Mouse (Mus musculus) hindlimb bud, embryonic 11.5 days (tissue): ENCODE results near the gene Slc4a8.
"Not testable (repeated sequence)": the region's sequence is repeated elsewhere in the genome, so short reads cannot be mapped to it uniquely, and the experiment has no call there.

Experiments used
- DNase-seq: peaks from one replicate; pipeline ENCODE4 v3.0.0-alpha.2; 2012; ENCODE audit warnings: low read depth, low spot score; ENCODE audit errors: extremely low spot score

The Slc4a8 gene

GRCm38 (mm10) chr15:100739442-100739841 lies 22.1 kb upstream of the Slc4a8 start:
- no peak for DNase-seq

- DNase-seq = no peak
Observed at GRCm38 (mm10) chr15:100743238-100743637, 18.3 kb upstream of the Slc4a8 start.

DNA sequence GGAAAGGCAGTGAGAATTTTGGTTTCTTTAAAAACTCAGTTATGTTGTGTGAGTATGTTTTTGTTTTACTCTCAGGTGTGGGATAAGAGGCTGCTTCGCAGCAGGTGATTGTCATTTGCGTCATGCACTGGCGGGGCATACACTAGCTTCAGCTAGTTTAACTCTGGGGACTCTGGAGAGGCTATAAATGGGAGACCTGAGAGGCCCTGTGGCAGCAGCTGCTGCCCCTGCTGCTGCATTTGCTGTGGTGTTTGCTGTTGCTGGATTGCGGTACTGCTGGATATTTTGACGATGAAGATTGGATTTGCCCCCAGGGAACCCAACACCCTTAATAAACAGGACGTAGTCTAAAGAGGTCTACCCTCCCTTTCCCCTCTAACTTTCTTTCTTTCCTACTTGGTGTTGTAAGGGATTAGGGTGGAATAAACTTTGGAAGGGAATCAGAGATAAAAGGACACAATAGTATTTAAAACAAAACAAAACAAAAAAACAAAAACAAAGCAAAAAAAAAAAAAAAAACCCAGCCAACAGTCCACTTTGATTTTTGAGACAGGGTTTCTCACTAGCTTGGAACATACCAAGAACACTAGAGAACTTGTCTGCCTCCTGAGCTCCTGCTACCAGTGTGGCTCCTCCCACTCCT lies 14.9 kb upstream of the Slc4a8 start:
- DNase-seq = no peak

DNA sequence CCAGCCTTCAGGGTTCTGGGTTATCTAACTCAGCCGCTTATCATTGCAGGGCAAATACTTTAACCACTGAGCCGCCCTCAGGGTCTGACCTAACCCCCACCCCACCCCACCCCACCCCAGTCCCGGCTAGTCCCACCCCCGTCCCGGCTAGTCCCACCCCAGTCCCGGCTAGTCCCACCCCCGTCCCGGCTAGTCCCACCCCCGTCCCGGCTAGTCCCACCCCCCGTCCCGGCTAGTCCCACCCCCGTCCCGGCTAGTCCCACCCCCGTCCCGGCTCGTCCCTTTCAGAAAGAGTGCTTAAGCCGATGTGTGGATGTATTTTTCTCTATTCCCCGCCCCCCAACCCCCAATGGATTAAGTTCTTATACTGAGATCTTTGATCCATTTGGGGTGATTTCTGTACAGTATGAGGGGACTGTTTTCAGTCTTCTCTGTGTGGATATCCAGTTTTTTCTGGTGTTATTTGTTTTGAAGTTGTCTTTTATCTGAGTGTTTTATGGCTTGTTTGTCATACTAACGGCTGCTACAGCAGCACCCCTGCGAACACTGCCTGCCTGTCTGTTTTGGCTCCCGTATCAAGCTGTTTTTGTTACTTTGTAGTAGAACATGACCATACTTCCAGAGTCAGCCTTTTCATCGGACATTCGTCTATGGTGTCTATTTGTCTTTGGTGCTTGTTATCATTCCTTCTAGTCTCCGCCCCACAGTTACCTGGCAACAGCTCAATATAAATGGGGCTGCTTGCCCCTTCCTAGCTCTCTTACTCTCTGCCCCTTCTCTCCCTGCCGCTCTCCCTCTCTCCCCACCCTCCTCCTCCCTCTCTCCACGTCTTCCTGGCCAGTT lies 14.2 kb upstream of the Slc4a8 start:
- no peak for DNase-seq

DNA sequence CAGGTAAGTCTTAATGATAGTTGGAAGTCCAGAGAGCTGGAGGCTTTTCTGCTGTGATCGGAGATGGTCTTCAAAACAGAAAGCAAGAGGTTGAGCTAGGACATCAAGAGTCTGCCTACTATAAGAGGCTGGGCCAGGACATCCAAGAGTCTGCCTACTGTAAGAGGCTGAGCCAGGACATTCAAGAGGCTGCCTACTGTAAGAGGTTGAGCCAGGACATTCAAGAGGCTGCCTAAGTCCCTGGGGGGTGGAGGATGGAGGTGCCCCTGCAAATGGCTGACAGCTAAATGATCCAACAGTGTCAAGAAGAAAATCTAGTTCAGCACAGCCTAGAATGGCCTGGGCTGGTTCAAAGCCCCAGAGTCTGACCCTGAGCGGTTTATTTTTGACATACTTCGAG lies 13.0 kb upstream of the Slc4a8 start:
- DNase-seq = no peak

DNA sequence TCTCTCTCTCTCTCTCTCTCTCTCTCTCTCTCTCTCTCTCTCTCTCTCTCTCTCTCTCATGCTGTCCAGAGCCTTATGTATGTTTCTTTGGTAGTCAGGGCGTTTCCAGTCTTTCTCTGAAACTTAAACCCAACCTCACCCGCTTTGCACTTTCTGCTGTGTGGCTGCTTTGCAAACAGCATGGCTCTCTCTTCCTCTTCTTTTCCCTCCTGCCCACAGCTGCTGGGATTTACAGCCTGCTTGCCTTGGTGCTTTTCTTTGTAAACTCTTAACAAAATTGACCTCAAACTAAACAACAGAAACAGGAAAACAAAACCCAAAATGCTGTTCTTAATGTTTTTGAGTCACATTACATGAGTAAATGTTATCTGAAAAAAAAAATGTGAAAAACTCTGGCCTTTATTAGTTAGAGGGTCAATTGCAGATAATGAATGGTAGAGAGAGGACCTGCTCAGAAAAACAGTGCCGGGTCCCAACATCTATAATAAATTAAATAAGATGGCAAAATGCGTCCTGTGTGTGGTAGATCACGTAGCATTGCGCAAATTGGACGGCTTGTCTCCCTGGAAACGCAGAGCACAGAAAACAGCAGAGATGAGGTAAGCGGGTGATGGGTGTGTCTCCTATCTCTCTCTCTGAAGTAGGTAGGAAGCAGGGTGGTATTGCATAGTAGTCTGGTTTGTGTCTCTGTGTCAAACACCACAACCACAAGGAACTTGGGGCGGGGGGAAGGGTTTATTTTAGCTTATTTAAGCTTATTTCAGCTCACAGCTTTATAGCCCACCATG lies 11.6 kb upstream of the Slc4a8 start:
- DNase-seq = no peak

DNA sequence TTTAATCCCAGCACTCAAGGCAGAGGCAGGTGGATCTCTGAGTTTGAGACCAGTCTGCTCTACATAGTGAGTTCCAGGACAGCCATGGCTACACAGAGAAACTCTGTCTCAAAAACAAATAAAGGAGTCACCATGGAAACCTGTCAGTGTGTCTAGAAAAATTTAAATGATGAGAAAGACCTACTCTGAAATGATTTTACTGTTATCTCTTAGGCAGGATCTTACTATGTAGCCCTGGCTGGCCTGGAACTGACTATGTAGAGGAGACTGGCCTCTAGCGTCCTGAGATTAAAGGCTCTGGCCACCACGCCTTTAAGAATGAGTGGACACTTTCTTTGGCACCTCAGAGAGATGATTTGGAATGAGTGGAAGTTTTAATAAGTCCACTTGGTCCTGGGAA lies 9.1 kb upstream of the Slc4a8 start:
- no peak for DNase-seq

DNA sequence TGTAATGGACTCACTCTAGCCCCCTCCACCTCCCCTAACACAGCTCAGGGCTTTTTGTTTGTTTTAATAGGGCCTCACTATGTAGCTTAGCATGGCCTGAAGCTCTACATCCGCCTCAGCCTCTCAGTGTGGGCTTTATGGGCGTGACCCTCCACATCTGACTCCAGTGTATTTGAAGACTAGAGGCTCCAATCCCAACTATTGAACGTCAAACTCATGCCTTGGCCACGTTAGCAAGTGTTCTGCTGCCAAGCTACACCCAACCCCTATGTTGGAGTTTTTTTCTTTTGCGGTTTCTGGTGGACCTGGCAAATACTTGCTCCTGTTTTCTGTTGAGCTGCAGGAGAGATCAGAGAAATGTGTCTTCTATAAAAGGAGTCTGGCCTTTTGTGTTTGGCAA lies 8.5 kb upstream of the Slc4a8 start:
- no peak for DNase-seq

GRCm38 (mm10) chr15:100754041-100754440 lies 7.5 kb upstream of the Slc4a8 start:
- DNase-seq = no peak

DNA sequence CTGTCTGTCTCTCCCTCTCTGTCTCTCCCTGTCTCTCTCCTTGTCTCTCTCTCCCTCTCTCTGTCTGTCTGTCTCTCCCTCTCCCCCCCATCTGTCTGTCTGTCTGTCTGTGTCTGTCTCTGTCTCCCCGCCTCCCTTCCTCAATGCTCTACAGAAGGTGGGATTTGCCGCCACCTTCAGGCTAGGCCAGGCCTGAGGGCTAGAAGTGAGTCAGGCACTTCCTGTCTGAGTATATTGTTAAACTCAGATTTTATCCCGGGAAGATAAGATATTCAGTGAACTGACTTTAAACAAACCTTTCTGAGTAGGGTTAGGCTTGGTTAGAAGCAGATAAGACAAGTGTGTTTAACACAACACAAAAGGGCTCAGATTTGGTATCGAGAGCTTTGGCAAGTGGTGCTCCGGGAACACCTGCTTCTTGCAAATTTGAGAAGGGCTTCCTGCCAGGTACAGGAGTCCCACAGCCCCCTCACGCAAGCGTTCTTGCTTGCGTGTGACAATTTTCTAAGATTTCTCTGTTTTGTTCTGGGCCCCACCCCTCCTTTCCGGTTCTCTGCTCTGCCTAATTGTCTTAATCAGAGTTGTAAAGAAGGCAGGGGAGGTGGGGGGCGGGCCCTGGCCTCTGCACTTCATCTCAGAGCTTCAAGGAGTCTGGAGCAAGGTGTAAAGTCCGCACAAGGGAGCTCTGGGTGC lies 6.6 kb upstream of the Slc4a8 start:
- DNase-seq = no peak

DNA sequence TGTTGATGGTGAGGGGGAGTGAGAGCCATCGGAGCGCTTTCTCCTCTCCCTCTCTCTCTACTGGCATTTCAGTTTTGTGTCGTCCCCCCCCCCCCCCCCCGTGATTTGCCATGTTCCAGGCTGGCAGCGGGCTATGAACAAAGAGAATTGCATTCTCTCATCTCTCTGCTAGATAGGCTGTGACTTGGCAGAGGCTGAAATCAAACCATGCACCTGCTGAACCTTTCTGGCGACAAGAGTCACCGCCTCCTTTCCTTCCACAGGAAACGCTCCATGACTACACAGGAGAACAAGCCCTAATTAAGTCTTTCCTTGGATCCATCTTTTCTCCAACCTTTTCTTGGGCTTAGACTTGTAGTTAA lies 6.1 kb upstream of the Slc4a8 start:
- no peak for DNase-seq

- no peak for DNase-seq
Observed at GRCm38 (mm10) chr15:100755881-100756624, 5.5 kb upstream of the Slc4a8 start.

GRCm38 (mm10) chr15:100757527-100757978 lies 4.0 kb upstream of the Slc4a8 start:
- DNase-seq = no peak

DNA sequence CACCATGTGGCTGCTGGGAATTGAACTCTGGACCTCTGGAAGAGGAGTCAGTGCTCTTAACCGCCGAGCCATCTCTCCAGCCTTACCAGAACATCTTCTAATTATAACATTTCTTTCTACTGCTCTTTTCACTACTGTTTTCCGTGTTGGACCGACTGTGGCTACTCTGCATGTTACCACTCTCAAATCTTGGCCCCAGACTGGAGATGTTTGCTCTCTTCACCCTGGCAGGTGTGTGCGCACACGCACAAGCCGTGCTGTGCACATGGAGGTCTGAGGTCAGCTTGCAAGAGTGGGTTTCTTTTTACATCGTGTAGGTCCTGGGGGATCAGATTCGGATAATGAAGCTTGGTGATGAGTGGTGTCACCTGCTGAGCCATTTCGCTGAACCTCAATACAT lies 2.3 kb upstream of the Slc4a8 start:
- DNase-seq = no peak

GRCm38 (mm10) chr15:100761036-100761418 lies 520 bp upstream of the Slc4a8 start:
- DNase-seq = no peak

DNA sequence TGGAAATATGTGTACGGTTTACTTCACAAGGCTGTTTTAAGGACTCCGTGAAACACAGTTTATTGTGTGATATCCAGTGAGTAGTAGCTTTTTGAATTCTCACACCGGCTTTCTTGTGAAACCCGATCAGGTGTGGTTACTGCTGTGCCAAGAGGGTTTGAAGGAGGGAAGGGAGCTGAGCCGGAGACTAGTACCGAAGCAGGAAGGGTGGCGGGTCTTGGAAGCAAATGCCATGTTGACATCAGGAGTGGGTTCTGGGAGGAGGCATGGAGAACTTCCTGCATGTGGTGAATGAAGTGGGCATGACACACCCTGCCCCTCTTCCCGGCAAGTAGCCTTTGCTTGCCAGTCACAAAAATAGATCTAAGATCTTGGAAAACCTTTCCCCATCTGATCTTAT lies 1.1 kb downstream of the Slc4a8 start:
- DNase-seq = no peak

DNA sequence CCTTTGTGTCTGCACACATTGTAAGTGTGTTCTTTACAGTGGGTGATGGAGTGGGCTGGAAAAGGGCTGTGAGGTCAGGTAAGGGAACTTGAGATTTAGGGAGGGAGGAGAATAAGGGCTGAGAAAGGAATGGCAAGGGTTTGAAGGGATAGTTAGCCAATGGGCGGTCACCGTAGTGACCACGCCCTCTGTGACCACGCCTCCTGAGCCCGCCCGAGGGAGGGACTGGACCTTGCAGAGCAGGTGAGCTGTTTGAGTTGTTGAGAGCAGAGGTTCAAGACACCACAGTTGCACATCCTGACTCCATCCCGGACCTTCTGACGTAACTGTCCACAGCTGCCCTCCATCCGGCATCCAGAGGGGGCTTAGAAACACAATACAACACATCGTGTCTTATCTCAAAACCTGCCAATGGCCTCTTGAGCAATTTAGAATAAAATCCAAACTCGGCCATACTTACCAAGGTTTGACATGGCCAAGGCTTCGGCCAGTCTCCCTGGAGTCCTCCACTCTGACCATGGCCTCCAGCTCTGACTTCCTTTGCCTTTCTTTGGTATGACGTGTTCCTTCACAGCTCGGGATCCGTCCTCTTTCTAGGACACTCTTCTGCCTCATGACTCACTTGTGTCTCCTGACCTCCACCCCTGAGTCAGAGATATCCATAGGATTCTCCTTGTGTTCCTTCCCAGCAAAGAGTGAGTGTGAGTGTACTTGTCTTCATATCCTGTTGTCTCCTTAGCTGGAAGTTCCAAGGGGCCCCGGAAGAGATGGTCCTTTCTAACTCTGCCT lies 2.8 kb downstream of the Slc4a8 start:
- no peak for DNase-seq

- no peak for DNase-seq
Observed at GRCm38 (mm10) chr15:100766826-100767225, 5.3 kb downstream of the Slc4a8 start.

DNA sequence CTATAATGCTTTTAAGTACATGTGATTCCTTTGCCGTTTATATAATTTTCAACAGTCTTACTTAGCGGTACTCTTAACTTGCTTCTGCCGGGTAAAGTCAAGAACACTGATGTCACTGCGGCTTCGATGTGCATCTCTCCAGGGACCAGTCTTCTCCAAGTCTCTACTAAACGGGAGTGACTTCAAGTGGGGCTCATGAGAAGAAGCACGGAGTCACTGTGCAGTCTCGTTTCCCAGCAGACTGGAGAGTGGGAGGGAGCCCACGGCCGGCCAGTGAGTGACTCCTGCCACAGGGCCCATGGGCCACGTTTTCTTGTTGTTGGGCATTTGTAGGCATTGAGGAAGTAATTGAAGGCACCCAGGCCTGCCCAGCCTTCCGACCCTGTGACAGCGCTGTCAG lies 6.3 kb downstream of the Slc4a8 start:
- no peak for DNase-seq

- DNase-seq = not testable (repeated sequence)
Observed at GRCm38 (mm10) chr15:100769023-100769422, 7.5 kb downstream of the Slc4a8 start.
